Mouse (Mus musculus) thymus, postnatal 25 days (tissue): Measurements from ENCODE around the gene S100a16.

Experiments used
- DNase-seq: peaks from one replicate; pipeline ENCODE4 v3.0.0; 2022

Gene S100a16

GRCm38 (mm10) chr3:90587361-90588101 lies 50.5 kb downstream of the S100a16 start:
- DNase-seq = peak; percentile 22

- peak; percentile 59 for DNase-seq
Measured at GRCm38 (mm10) chr3:90589390-90589789, 52.3 kb downstream of the S100a16 start.

- no peak for DNase-seq
Measured at GRCm38 (mm10) chr3:90589947-90590346, 52.9 kb downstream of the S100a16 start, which contains the start of gene S100a2. S100a2 (plus strand) TSS chr3:90590247.
